Comparison of ENCODE assay signal across 11 mouse cellular contexts in genomic region chr7:29424690-29425089, GRCm38 (mm10).
DNase-seq lines count a peak whose midpoint lies in the region; ATAC-seq lines count a peak whose summit lies in the region.
"Had no signal": no experiment of that assay in that cellular context is flagged by ENCODE, and none has a peak within 500 bp of the region (broad histone marks: within the 10 kb centered on the region; RNA-seq: fewer than 3 reads in every experiment).

No protein-coding gene starts in this region.

- no peak overlapping the region for H3K4me3 ChIP-seq in forebrain, embryonic 15.5 days
- H3K4me3 ChIP-seq in forebrain, embryonic 14.5 days (ENCODE audit: low read depth, low read length): no peak overlapping the region
- no peak overlapping the region for H3K4me3 ChIP-seq in lung, embryonic 15.5 days
- no peak overlapping the region for H3K4me3 ChIP-seq in forebrain, embryonic 12.5 days (replicated peaks)
- H3K4me3 ChIP-seq: erythroblast, embryonic 14.5 days had no signal

- no peak overlapping the region for H3K9ac ChIP-seq in forebrain, embryonic 15.5 days (replicated peaks)
- no peak overlapping the region for H3K9ac ChIP-seq in forebrain, embryonic 14.5 days (ENCODE audit: low read length)
- H3K9ac ChIP-seq in lung, embryonic 15.5 days: no peak overlapping the region
- H3K9ac ChIP-seq in forebrain, embryonic 12.5 days: no peak overlapping the region

- H3K4me1 ChIP-seq in forebrain, embryonic 15.5 days: peaks cover 36% of the 10 kb centered on the region
- H3K4me1 ChIP-seq in forebrain, embryonic 14.5 days (ENCODE audit: control insufficient read depth, insufficient read depth, low read length): peaks cover 8% of the 10 kb centered on the region; the same call in 1 of the 2 replicates
- peaks cover 65% of the 10 kb centered on the region for H3K4me1 ChIP-seq in lung, embryonic 15.5 days
- H3K4me1 ChIP-seq in forebrain, embryonic 12.5 days: peaks cover 14% of the 10 kb centered on the region

- H3K27ac ChIP-seq in forebrain, embryonic 15.5 days (replicated peaks): peak overlapping the region; percentile 19; the same call in 1 of the 2 replicates
- H3K27ac ChIP-seq in forebrain, embryonic 14.5 days (ENCODE audit: low read depth, low read length): no peak overlapping the region
- peak overlapping the region; percentile 91 for H3K27ac ChIP-seq in lung, embryonic 15.5 days
- no peak overlapping the region for H3K27ac ChIP-seq in forebrain, embryonic 12.5 days

- no peaks in the 10 kb centered on the region for H3K9me3 ChIP-seq in forebrain, embryonic 15.5 days
- H3K9me3 ChIP-seq in forebrain, embryonic 14.5 days (replicated peaks; ENCODE audit: control insufficient read depth, low read length): no peaks in the 10 kb centered on the region
- no peaks in the 10 kb centered on the region for H3K9me3 ChIP-seq in lung, embryonic 15.5 days
- no peaks in the 10 kb centered on the region for H3K9me3 ChIP-seq in forebrain, embryonic 12.5 days

- no peaks in the 10 kb centered on the region for H3K27me3 ChIP-seq in forebrain, embryonic 15.5 days
- no peaks in the 10 kb centered on the region for H3K27me3 ChIP-seq in forebrain, embryonic 14.5 days (replicated peaks; ENCODE audit: control insufficient read depth, insufficient read depth, low read length)
- H3K27me3 ChIP-seq in lung, embryonic 15.5 days: no peaks in the 10 kb centered on the region
- H3K27me3 ChIP-seq in forebrain, embryonic 12.5 days: no peaks in the 10 kb centered on the region

- no peak for ATAC-seq in forebrain, embryonic 15.5 days (replicated peaks)
- ATAC-seq in forebrain, embryonic 14.5 days: no peak
- peak; percentile 63 for ATAC-seq in lung, embryonic 15.5 days (ENCODE audit: borderline replicate concordance, extremely low read depth, low FRiP score, low TSS enrichment)
- no peak for ATAC-seq in forebrain, embryonic 12.5 days (ENCODE audit: low FRiP score)

- H3K4me2 ChIP-seq in forebrain, embryonic 15.5 days (replicated peaks): no peak overlapping the region
- no peak overlapping the region for H3K4me2 ChIP-seq in forebrain, embryonic 14.5 days (ENCODE audit: low read length)
- peak overlapping the region; percentile 39 for H3K4me2 ChIP-seq in lung, embryonic 15.5 days
- H3K4me2 ChIP-seq in forebrain, embryonic 12.5 days: no peak overlapping the region

- DNase-seq in forebrain, embryonic 14.5 days (ENCODE audit: low spot score): no peak
- peak; percentile 86 for DNase-seq in 3T3-L1 (ENCODE audit: low read depth, low spot score)
- DNase-seq in kidney, adult 8-10 months: peak; percentile 38 to 45
- no peak for DNase-seq in cerebellum, postnatal 25 days
- no peak for DNase-seq in c-Kit-positive CD71-positive TER-119-positive erythroid progenitor cells, embryonic 14.5 days (ENCODE audit: low spot score)
- DNase-seq: midbrain, embryonic 14.5 days; thymus, postnatal 4 days had no signal

- H3K36me3 ChIP-seq in forebrain, embryonic 15.5 days: no peaks in the 10 kb centered on the region
- H3K36me3 ChIP-seq in forebrain, embryonic 14.5 days (ENCODE audit: control insufficient read depth, insufficient read depth, low read length): no peaks in the 10 kb centered on the region
- H3K36me3 ChIP-seq in lung, embryonic 15.5 days: no peaks in the 10 kb centered on the region
- no peaks in the 10 kb centered on the region for H3K36me3 ChIP-seq in forebrain, embryonic 12.5 days (replicated peaks)

- 39% methylated on average over 5 of the region's 5 CpGs for WGBS in forebrain, embryonic 15.5 days
- 55% methylated on average over 5 of the region's 5 CpGs for WGBS in forebrain, embryonic 14.5 days
- WGBS in lung, embryonic 15.5 days: 6% methylated on average over 5 of the region's 5 CpGs
- WGBS in forebrain, embryonic 12.5 days: 69% methylated on average over 5 of the region's 5 CpGs

Comparison
In these comparisons a context has a peak if more than half of its experiments do, and no peak if none do; other contexts are left out.
1. H3K27ac ChIP-seq: peak in forebrain, embryonic 15.5 days (single experiment) and lung, embryonic 15.5 days (single experiment); none in forebrain, embryonic 14.5 days (single experiment) and forebrain, embryonic 12.5 days (single experiment).
2. DNase-seq: peak in 3T3-L1 (single experiment) and kidney, adult 8-10 months (2 of 2); none in forebrain, embryonic 14.5 days (single experiment), cerebellum, postnatal 25 days (0 of 2) and c-Kit-positive CD71-positive TER-119-positive erythroid progenitor cells, embryonic 14.5 days (single experiment).